Mouse (Mus musculus) myocyte (in vitro differentiated cells): ENCODE results near the gene Creb3l1. TPM values are rescaled to one million over a fixed set of nuclear protein-coding genes. Genes with fewer than 3 reads are reported as not detected.

ENCODE experiments used
- H3K27me3 ChIP-seq: one replicate; pipeline ENCODE4 v1.6.1; 2011; ENCODE audit not compliant: control insufficient read depth, insufficient read depth, insufficient read length
- H3K36me3 ChIP-seq: one replicate; pipeline ENCODE4 v1.6.1; 2011; ENCODE audit not compliant: control insufficient read depth, insufficient read depth
- H3K4me2 ChIP-seq: one replicate; pipeline ENCODE4 v1.6.1; 2011; ENCODE audit warnings: low read depth, control low read depth
- H3K4me3 ChIP-seq: one replicate; pipeline ENCODE4 v1.5.1; 2011; ENCODE audit warnings: mild to moderate bottlenecking, control low read depth, moderate library complexity
- H3K79me2 ChIP-seq: one replicate; pipeline ENCODE4 v1.6.1; 2011; ENCODE audit not compliant: control insufficient read depth, insufficient read depth
- H3ac ChIP-seq: one replicate; pipeline ENCODE4 v1.6.1; 2011; ENCODE audit not compliant: control insufficient read depth, insufficient read length
- CEBPB ChIP-seq: IDR thresholded peaks from 2 replicates; pipeline ENCODE4 v1.6.1; 2011; ENCODE audit warnings: mild to moderate bottlenecking, moderate library complexity; ENCODE audit not compliant: poor library complexity, insufficient read depth, severe bottlenecking
- E2F4 ChIP-seq: IDR thresholded peaks from one replicate; pipeline ENCODE4 v1.6.1; 2011; ENCODE audit warnings: mild to moderate bottlenecking, control low read depth, moderate library complexity; ENCODE audit not compliant: insufficient read depth
- MAX ChIP-seq: IDR thresholded peaks from one replicate; pipeline ENCODE4 v1.6.1; 2011; ENCODE audit warnings: low read depth, mild to moderate bottlenecking, control low read depth
- MYOD1 ChIP-seq, 3 experiments: IDR thresholded peaks; one replicate each; pipeline ENCODE4 v1.6.1; 2011; ENCODE audit warnings: control low read depth in 2 of 3, low read depth in 2 of 3, mild to moderate bottlenecking in 2 of 3, moderate library complexity in 1 of 3; ENCODE audit not compliant: insufficient read length in 2 of 3, control insufficient read depth in 1 of 3
- MYOG ChIP-seq, 3 experiments: IDR thresholded peaks; one replicate each; pipeline ENCODE4 v1.6.1; 2011; ENCODE audit warnings: control low read depth in 2 of 3, low read depth in 2 of 3, mild to moderate bottlenecking in 2 of 3; ENCODE audit not compliant: insufficient read length in 2 of 3, control insufficient read depth in 1 of 3, insufficient read depth in 1 of 3
- POLR2A ChIP-seq: IDR thresholded peaks from one replicate; pipeline ENCODE4 v1.6.1; 2011; ENCODE audit warnings: low read depth, mild to moderate bottlenecking, control low read depth, moderate library complexity; ENCODE audit not compliant: insufficient read length
- POLR2AphosphoS2 ChIP-seq: IDR thresholded peaks from one replicate; pipeline ENCODE4 v1.6.1; 2011; ENCODE audit warnings: low read depth, control low read depth; ENCODE audit not compliant: insufficient read length
- REST ChIP-seq: IDR thresholded peaks from one replicate; pipeline ENCODE4 v1.6.1; 2011; ENCODE audit warnings: mild to moderate bottlenecking, control low read depth, moderate library complexity; ENCODE audit not compliant: insufficient read depth, insufficient read length
- SRF ChIP-seq: IDR thresholded peaks from one replicate; pipeline ENCODE4 v1.6.1; 2011; ENCODE audit warnings: low read depth; ENCODE audit not compliant: control insufficient read depth, insufficient read length
- TCF12 ChIP-seq: IDR thresholded peaks from one replicate; pipeline ENCODE4 v1.6.1; 2011; ENCODE audit warnings: mild to moderate bottlenecking, control low read depth; ENCODE audit not compliant: poor library complexity, insufficient read depth, severe bottlenecking
- TCF3 ChIP-seq: IDR thresholded peaks from one replicate; pipeline ENCODE4 v1.6.1; 2011; ENCODE audit warnings: low read depth, control low read depth; ENCODE audit not compliant: insufficient read length
- USF1 ChIP-seq: IDR thresholded peaks from one replicate; pipeline ENCODE4 v1.6.1; 2011; ENCODE audit warnings: low read depth, mild to moderate bottlenecking, control low read depth, moderate library complexity
- polyA plus RNA-seq: library from polyadenylated mRNA; unstranded; fragments of >200 nt; fragmentation: generic; extraction: Trizol; gene quantifications from one replicate; pipeline ENCODE4 v1.2.1, GENCODE M21; 2012; ENCODE audit warnings: missing spikeins

Gene Creb3l1
- polyA plus RNA-seq, 1 experiment: 97.3 TPM

- no peaks in the 10 kb centered on the region for H3K79me2 ChIP-seq
- peak overlapping the region; percentile 92 for H3K4me2 ChIP-seq
- H3K36me3 ChIP-seq: no peaks in the 10 kb centered on the region
- peak; percentile 70 for TF ChIP-seq E2F4
- peak; percentile 43 for TF ChIP-seq POLR2AphosphoS2
- TF ChIP-seq MYOD1 (IDR thresholded peaks at IDR 0.05; ENCODE audit: control insufficient read depth in 1 of 3, insufficient read length in 2 of 3, low read depth in 2 of 3): peak in 1 of 3 experiments; percentile 30
- peak in 1 of 3 experiments; percentile 52 for TF ChIP-seq MYOG (IDR thresholded peaks at IDR 0.05; ENCODE audit: control insufficient read depth in 1 of 3, insufficient read depth in 1 of 3, insufficient read length in 2 of 3, low read depth in 2 of 3)
- peak; percentile 100 for TF ChIP-seq CEBPB
- TF ChIP-seq POLR2A: peak; percentile 54
- TF ChIP-seq USF1: no peak
- no peak for TF ChIP-seq MAX
- H3ac ChIP-seq: no peak overlapping the region
- peak overlapping the region; percentile 11 for H3K4me3 ChIP-seq
- no peaks in the 10 kb centered on the region for H3K27me3 ChIP-seq
Measured at GRCm38 (mm10) chr2:92055101-92055813, 31.0 kb upstream of the Creb3l1 start.

DNA sequence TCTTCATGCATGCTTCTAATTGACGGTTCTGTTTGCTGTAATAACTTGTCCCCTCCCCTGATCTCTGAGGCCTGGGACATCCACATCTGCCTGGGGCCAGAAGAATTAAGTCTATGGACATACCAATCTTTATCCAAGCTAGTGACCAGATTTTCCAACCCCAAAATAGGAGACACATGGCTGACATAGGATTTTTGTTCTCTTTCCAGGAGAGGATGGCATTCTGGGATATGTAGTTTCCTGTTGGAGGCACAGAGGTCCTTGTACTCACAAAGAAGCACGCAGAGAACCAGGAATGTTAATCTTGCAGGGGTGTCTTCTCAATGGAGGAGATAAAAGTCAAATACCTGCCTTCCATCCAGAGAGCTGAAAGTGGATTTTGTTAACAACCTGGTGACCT, 28.5 kb upstream of the Creb3l1 start:
- Histone ChIP-seq H3K36me3 (no peaks in the 10 kb centered on the region), H3K27me3 (no peaks in the 10 kb centered on the region), H3ac (no peak overlapping the region), H3K4me3 (peak overlapping the region; percentile 9), H3K79me2 (no peaks in the 10 kb centered on the region), H3K4me2 (peak overlapping the region; percentile 100)
- TF ChIP-seq REST (no peak), USF1 (peak; percentile 7)

- H3K4me2 ChIP-seq: peak overlapping the region; percentile 100
Measured at GRCm38 (mm10) chr2:92052188-92052587, 27.9 kb upstream of the Creb3l1 start.

DNA sequence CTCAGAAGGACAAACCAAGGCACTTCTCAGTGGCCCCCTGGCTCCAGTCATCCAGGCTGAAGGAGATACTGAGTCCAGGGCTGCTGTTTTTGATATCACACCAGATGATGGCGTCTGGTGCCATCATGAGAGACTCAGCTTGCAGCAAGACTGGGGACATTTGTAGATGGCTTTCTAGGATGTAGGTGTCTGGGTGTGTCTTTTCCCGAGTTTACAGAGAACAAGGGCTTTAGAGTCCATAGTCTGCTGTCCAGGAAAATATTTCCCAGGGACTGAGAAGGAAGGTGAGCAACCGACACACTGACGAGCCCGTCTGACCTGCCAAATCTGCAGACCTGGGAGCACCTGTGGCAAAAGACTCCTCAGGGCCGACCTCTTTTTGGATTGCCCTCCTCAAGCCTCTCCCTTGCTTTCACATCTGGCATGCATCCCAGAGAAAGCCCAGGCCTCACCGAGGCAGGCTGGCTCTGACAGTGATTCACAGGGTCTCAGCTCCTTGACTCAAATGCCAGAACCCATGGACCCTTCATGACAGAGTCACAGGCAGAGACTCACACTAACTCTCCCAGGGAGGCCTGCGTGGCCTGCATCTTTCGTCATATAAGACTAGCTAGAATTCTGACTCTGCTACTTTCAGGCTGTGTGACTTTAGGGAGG, 23.9 kb upstream of the Creb3l1 start:
- H3ac ChIP-seq: no peak overlapping the region

More at GRCm38 (mm10) chr2:92052188-92052587, 27.9 kb upstream of the Creb3l1 start:
- H3K27me3 ChIP-seq: no peaks in the 10 kb centered on the region
- no peak overlapping the region for H3ac ChIP-seq
- H3K4me3 ChIP-seq: peak overlapping the region; percentile 9
- TF ChIP-seq CEBPB: 0 out of 2 replicates have a peak, but pooled peaks have one; percentile 19
- TF ChIP-seq MYOG (IDR thresholded peaks at IDR 0.05; ENCODE audit: control insufficient read depth in 1 of 3, insufficient read depth in 1 of 3, insufficient read length in 2 of 3, low read depth in 2 of 3): peak in 1 of 3 experiments; percentile 13
- TF ChIP-seq TCF12: no peak
- no peak for TF ChIP-seq REST
- TF ChIP-seq POLR2AphosphoS2: peak; percentile 51
- peak; percentile 55 for TF ChIP-seq POLR2A
- TF ChIP-seq MYOD1 (IDR thresholded peaks at IDR 0.05; ENCODE audit: control insufficient read depth in 1 of 3, insufficient read length in 2 of 3, low read depth in 2 of 3): peak in 1 of 3 experiments; percentile 23
- H3K36me3 ChIP-seq: no peaks in the 10 kb centered on the region
- no peaks in the 10 kb centered on the region for H3K79me2 ChIP-seq

GRCm38 (mm10) chr2:92047601-92048000, 23.3 kb upstream of the Creb3l1 start:
- no peak overlapping the region for H3K4me3 ChIP-seq
- H3K27me3 ChIP-seq: no peaks in the 10 kb centered on the region
- peak overlapping the region; percentile 39 for H3K4me2 ChIP-seq
- TF ChIP-seq USF1 (no peak), POLR2AphosphoS2 (no peak), MYOD1 (IDR thresholded peaks at IDR 0.05; ENCODE audit: control insufficient read depth in 1 of 3, insufficient read length in 2 of 3, low read depth in 2 of 3) (peak in 1 of 3 experiments; percentile 2), CEBPB (0 out of 2 replicates have a peak, but pooled peaks have one; percentile 10), MYOG (IDR thresholded peaks at IDR 0.05; ENCODE audit: control insufficient read depth in 1 of 3, insufficient read depth in 1 of 3, insufficient read length in 2 of 3, low read depth in 2 of 3) (no peak), TCF3 (no peak), TCF12 (no peak), POLR2A (no peak), E2F4 (no peak), REST (no peak), SRF (no peak), MAX (no peak)
- no peaks in the 10 kb centered on the region for H3K36me3 ChIP-seq
- no peak overlapping the region for H3ac ChIP-seq
- no peaks in the 10 kb centered on the region for H3K79me2 ChIP-seq

More for the DNA sequence above, 23.9 kb upstream of the Creb3l1 start:
- no peak for TF ChIP-seq MAX
- no peak for TF ChIP-seq MYOG (IDR thresholded peaks at IDR 0.05; ENCODE audit: control insufficient read depth in 1 of 3, insufficient read depth in 1 of 3, insufficient read length in 2 of 3, low read depth in 2 of 3)
- no peak for TF ChIP-seq POLR2A
- no peak for TF ChIP-seq E2F4
- TF ChIP-seq SRF: no peak
- no peak for TF ChIP-seq REST
- TF ChIP-seq TCF3: no peak
- no peak for TF ChIP-seq POLR2AphosphoS2
- Histone ChIP-seq H3K4me2 (peak overlapping the region; percentile 39), H3K79me2 (no peaks in the 10 kb centered on the region), H3K36me3 (no peaks in the 10 kb centered on the region), H3K4me3 (no peak overlapping the region), H3K27me3 (no peaks in the 10 kb centered on the region)
